Mouse (Mus musculus): Measurements from ENCODE around the gene Atp5s.

- TF ChIP-seq POLR2A (IDR thresholded peaks at IDR 0.05; ENCODE audit: low read depth, low read length) (no peak), CHD1 (IDR thresholded peaks at IDR 0.05; ENCODE audit: low read depth, low read length) (no peak), KAT2A (IDR thresholded peaks at IDR 0.05; ENCODE audit: insufficient replicate concordance, low read length) (no peak), HCFC1 (IDR thresholded peaks at IDR 0.05; ENCODE audit: low read depth, low read length) (no peak), CTCF (conservative IDR thresholded peaks at IDR 0.05 in 1 of 2, IDR thresholded peaks at IDR 0.05 in 1 of 2; ENCODE audit: low read depth in 2 of 2, low read length in 2 of 2) (no peak), CHD2 (IDR thresholded peaks at IDR 0.05; ENCODE audit: low read length) (no peak), USF1 (IDR thresholded peaks at IDR 0.05; ENCODE audit: low read depth, low read length) (no peak), ZNF384 (IDR thresholded peaks at IDR 0.05; ENCODE audit: low read depth, low read length) (no peak), MAFK (IDR thresholded peaks at IDR 0.05; ENCODE audit: insufficient replicate concordance, low read length) (no peak), JUN (IDR thresholded peaks at IDR 0.05; ENCODE audit: insufficient read depth, low read depth, low read length) (no peak), E2F4 (IDR thresholded peaks at IDR 0.05; ENCODE audit: insufficient replicate concordance, low read depth, low read length) (no peak), BHLHE40 (IDR thresholded peaks at IDR 0.05; ENCODE audit: low read depth, low read length) (no peak), RCOR1 (conservative IDR thresholded peaks at IDR 0.05; ENCODE audit: low read depth, low read length) (no peak), EP300 (IDR thresholded peaks at IDR 0.05; ENCODE audit: low read length) (no peak)
Measured at GRCm38 (mm10) chr12:69722857-69723256, 1.9 kb upstream of the Atp5s start.
